Comparison of ENCODE assay signal across 16 mouse cellular contexts in genomic region chrX:139653292-139653691, GRCm38 (mm10). TPM values are rescaled to one million over a fixed set of nuclear protein-coding genes. Genes with fewer than 3 reads are reported as not detected.
DNase-seq lines count a peak whose midpoint lies in the region; ATAC-seq and TF ChIP-seq lines count a peak whose summit lies in the region.
"Had no signal": no experiment of that assay in that cellular context is flagged by ENCODE, and none has a peak within 500 bp of the region (broad histone marks: within the 10 kb centered on the region; RNA-seq: fewer than 3 reads in every experiment).

No protein-coding gene starts in this region.

- WGBS in heart, adult 2 months, result 51% methylated on average over 3 of the region's 3 CpGs
- 11% methylated on average over 3 of the region's 3 CpGs for WGBS in liver, embryonic 14.5 days (ENCODE audit: insufficient replicate concordance)
- WGBS in forebrain, embryonic 11.5 days, result 91% methylated on average over 3 of the region's 3 CpGs
- 96% methylated on average over 3 of the region's 3 CpGs for WGBS in midbrain, embryonic 15.5 days

- no peak overlapping the region for H3K4me3 ChIP-seq in heart, adult 2 months
- H3K4me3 ChIP-seq in liver, embryonic 14.5 days (ENCODE audit: insufficient read depth in 1 of 2, low read depth in 2 of 2, low read length in 2 of 2), result no peak overlapping the region
- no peak overlapping the region for H3K4me3 ChIP-seq in forebrain, embryonic 11.5 days (ENCODE audit: low read depth, low read length)
- H3K4me3 ChIP-seq in midbrain, embryonic 15.5 days, result no peak overlapping the region
- H3K4me3 ChIP-seq: forebrain, embryonic 15.5 days; midbrain, embryonic 12.5 days; neural tube, embryonic 12.5 days had no signal

- TF ChIP-seq POLR2A in heart, adult 2 months (IDR thresholded peaks at IDR 0.05; ENCODE audit: insufficient read depth, low read depth, low read length), result no peak

- H3K27ac ChIP-seq in heart, adult 2 months, result no peak overlapping the region
- no peak overlapping the region for H3K27ac ChIP-seq in liver, embryonic 14.5 days
- no peak overlapping the region for H3K27ac ChIP-seq in forebrain, embryonic 11.5 days (ENCODE audit: low read depth, low read length)
- H3K27ac ChIP-seq in midbrain, embryonic 15.5 days, result no peak overlapping the region
- H3K27ac ChIP-seq: forebrain, embryonic 15.5 days; midbrain, embryonic 12.5 days; neural tube, embryonic 12.5 days had no signal

- peak; percentile 76; the same call in 1 of the 2 replicates for ATAC-seq in liver, embryonic 14.5 days (ENCODE audit: insufficient read depth)
- no peak for ATAC-seq in forebrain, embryonic 11.5 days (replicated peaks; ENCODE audit: low FRiP score)
- ATAC-seq in midbrain, embryonic 15.5 days (replicated peaks), result no peak
- ATAC-seq: forebrain, embryonic 15.5 days had no signal

- H3K4me1 ChIP-seq in heart, adult 2 months (ENCODE audit: control insufficient read depth, insufficient read depth, low read length), result no peaks in the 10 kb centered on the region
- H3K4me1 ChIP-seq in liver, embryonic 14.5 days (replicated peaks; ENCODE audit: control insufficient read depth in 2 of 2, insufficient read depth in 2 of 2, low read length in 1 of 2), result peaks cover 3 to 7% of the 10 kb centered on the region in 2 experiments; a peak in 3 of 4 replicates
- H3K4me1 ChIP-seq in forebrain, embryonic 11.5 days (replicated peaks; ENCODE audit: control insufficient read depth, insufficient read depth, low read length), result no peaks in the 10 kb centered on the region
- no peaks in the 10 kb centered on the region for H3K4me1 ChIP-seq in midbrain, embryonic 15.5 days
- H3K4me1 ChIP-seq: forebrain, embryonic 15.5 days; midbrain, embryonic 12.5 days; neural tube, embryonic 12.5 days had no signal

- no peaks in the 10 kb centered on the region for H3K9me3 ChIP-seq in liver, embryonic 14.5 days (ENCODE audit: control insufficient read depth, low read length)
- no peaks in the 10 kb centered on the region for H3K9me3 ChIP-seq in forebrain, embryonic 11.5 days (ENCODE audit: control insufficient read depth, low read length)
- H3K9me3 ChIP-seq in midbrain, embryonic 15.5 days, result no peaks in the 10 kb centered on the region
- H3K9me3 ChIP-seq: forebrain, embryonic 15.5 days; G1E; midbrain, embryonic 12.5 days; neural tube, embryonic 12.5 days had no signal

- no peaks in the 10 kb centered on the region for H3K27me3 ChIP-seq in heart, adult 2 months (ENCODE audit: control insufficient read depth, insufficient read depth, low read length)
- no peaks in the 10 kb centered on the region for H3K27me3 ChIP-seq in liver, embryonic 14.5 days (ENCODE audit: control insufficient read depth, insufficient read depth, low read length)
- H3K27me3 ChIP-seq in forebrain, embryonic 11.5 days (ENCODE audit: control insufficient read depth, insufficient read depth, low read length), result peaks cover 2% of the 10 kb centered on the region; the same call in 1 of the 2 replicates
- no peaks in the 10 kb centered on the region for H3K27me3 ChIP-seq in midbrain, embryonic 15.5 days (replicated peaks)
- H3K27me3 ChIP-seq: forebrain, embryonic 15.5 days; neural tube, embryonic 12.5 days had no signal

- no peak overlapping the region for H3K9ac ChIP-seq in heart, adult 2 months (ENCODE audit: low read depth, low read length)
- H3K9ac ChIP-seq in liver, embryonic 14.5 days (replicated peaks), result no peak overlapping the region
- no peak overlapping the region for H3K9ac ChIP-seq in forebrain, embryonic 11.5 days (ENCODE audit: low read length)
- no peak overlapping the region for H3K9ac ChIP-seq in midbrain, embryonic 15.5 days
- H3K9ac ChIP-seq: forebrain, embryonic 15.5 days; midbrain, embryonic 12.5 days; neural tube, embryonic 12.5 days had no signal

- H3K36me3 ChIP-seq in heart, adult 2 months (ENCODE audit: control insufficient read depth, insufficient read depth, low read length), result no peaks in the 10 kb centered on the region
- H3K36me3 ChIP-seq in liver, embryonic 14.5 days (replicated peaks; ENCODE audit: control insufficient read depth, insufficient read depth, low read depth), result no peaks in the 10 kb centered on the region
- no peaks in the 10 kb centered on the region for H3K36me3 ChIP-seq in forebrain, embryonic 11.5 days (ENCODE audit: control insufficient read depth, insufficient read depth, low read length)
- no peaks in the 10 kb centered on the region for H3K36me3 ChIP-seq in midbrain, embryonic 15.5 days (replicated peaks)
- H3K36me3 ChIP-seq: forebrain, embryonic 15.5 days; midbrain, embryonic 12.5 days; neural tube, embryonic 12.5 days had no signal

- TF ChIP-seq EP300 in heart, adult 2 months (IDR thresholded peaks at IDR 0.05; ENCODE audit: insufficient read depth, low read depth, low read length), result 0 out of 2 replicates have a peak, but pooled peaks have one; percentile 57
- peak; percentile 34; the same call in 1 of the 2 replicates for TF ChIP-seq EP300 in liver, embryonic 14.5 days (IDR thresholded peaks at IDR 0.05; ENCODE audit: low read depth)

- H3K79me2 ChIP-seq in heart, adult 2 months (replicated peaks; ENCODE audit: control insufficient read depth, insufficient read depth, low read length), result no peaks in the 10 kb centered on the region

- intact Hi-C loops in heart, adult 2 months (cut with DNase I), result no loop called here

- DNase-seq in heart, adult 2 months, result peak in 1 of 2 experiments; percentile 30
- no peak for DNase-seq in heart, adult 8-10 months (ENCODE audit: low spot score)
- peak; percentile 62 for DNase-seq in 3T3-L1 (ENCODE audit: low read depth, low spot score)
- peak; percentile 17 for DNase-seq in c-Kit-positive CD71-positive TER-119-positive erythroid progenitor cells, embryonic 14.5 days (ENCODE audit: low spot score)
- peak; percentile 24 to 34 (median 31) for DNase-seq in liver, embryonic 14.5 days (ENCODE audit: low read depth in 3 of 3, low spot score in 3 of 3)
- DNase-seq in forebrain, embryonic 11.5 days (ENCODE audit: low spot score), result no peak
- DNase-seq in right cerebral cortex, postnatal 4 days, result no peak
- DNase-seq: cerebellum, adult 18-20 months; kidney, postnatal 10 days; layer of hippocampus, adult 9-11 months; lung, adult 2 months had no signal

- TF ChIP-seq CTCF in heart, adult 2 months (IDR thresholded peaks at IDR 0.05), result no peak
- no peak for TF ChIP-seq CTCF in liver, embryonic 14.5 days (IDR thresholded peaks at IDR 0.05; ENCODE audit: low read depth)

- H3K4me2 ChIP-seq in liver, embryonic 14.5 days (ENCODE audit: low read depth), result no peak overlapping the region; the same call in 1 of the 2 replicates
- no peak overlapping the region for H3K4me2 ChIP-seq in forebrain, embryonic 11.5 days (ENCODE audit: low read depth, low read length, severe bottlenecking)
- no peak overlapping the region for H3K4me2 ChIP-seq in midbrain, embryonic 15.5 days
- H3K4me2 ChIP-seq: forebrain, embryonic 15.5 days; midbrain, embryonic 12.5 days; neural tube, embryonic 12.5 days had no signal

RNA-seq across cellular contexts. Expression of gene Tbc1d8b, which starts 31.5 kb away (rescaled TPM):
- total RNA-seq in heart, adult 2 months (2021), result 1 to 10 TPM; 4.9 to 6.3 TPM
- polyA plus RNA-seq in heart, adult 2 months (2012; rRNA removed), result 1.2 and 3.2 TPM in 2 replicates
- 1 to 10 TPM; 5.3 to 6.1 (median 5.6) TPM for total RNA-seq in heart, adult 8-10 months (2022)
- polyA plus RNA-seq in liver, embryonic 14.5 days (2012; rRNA removed), result 0.88 and 1.3 TPM in 2 replicates
- 0.14 and 0.28 TPM in 2 replicates for polyA plus RNA-seq in liver, embryonic 14.5 days (2014; fragmentation: Nextera tagmentation; extraction: Ambion mirVana)
- polyA plus RNA-seq in forebrain, embryonic 11.5 days (2014; fragmentation: Nextera tagmentation; extraction: Ambion mirVana), result 0.56 and 1.2 TPM in 2 replicates
- 0.65 and 0.82 TPM in 2 replicates for polyA plus RNA-seq in midbrain, embryonic 15.5 days (2015; fragmentation: Nextera tagmentation; extraction: Ambion mirVana)

Comparison
In these comparisons a context has a peak if more than half of its experiments do, and no peak if none do; other contexts are left out.
1. DNase-seq: peak in 3T3-L1 (single experiment), c-Kit-positive CD71-positive TER-119-positive erythroid progenitor cells, embryonic 14.5 days (single experiment) and liver, embryonic 14.5 days (3 of 3); none in heart, adult 8-10 months (single experiment), forebrain, embryonic 11.5 days (single experiment) and right cerebral cortex, postnatal 4 days (single experiment).